Mouse (Mus musculus) neural tube, embryonic 11.5 days (tissue): ENCODE measurements around the gene Clic4. TPM values are rescaled to one million over a fixed set of nuclear protein-coding genes. Genes with fewer than 3 reads are reported as not detected.

Experiments used
- ATAC-seq: fragments of 200-750 bp; cut with Nextera tagmentation; 2 replicates; pipeline ENCODE4 v1.8.0; 2017; ENCODE audit warnings: moderate number of reproducible peaks, mild to moderate bottlenecking, moderate TSS enrichment, moderate library complexity; ENCODE audit not compliant: insufficient read depth, low FRiP score, low TSS enrichment
- DNase-seq: peaks from one replicate; pipeline ENCODE4 v3.0.0-alpha.2; 2015; ENCODE audit warnings: low spot score
- H3K27ac ChIP-seq: fragments of 300-500 bp; sonication (generic); 2 replicates; pipeline ENCODE4 v1.5.1; 2014; ENCODE audit warnings: low read depth, mild to moderate bottlenecking, low read length
- H3K27me3 ChIP-seq: fragments of 300-500 bp; sonication (generic); 2 replicates; pipeline ENCODE4 v1.6.1; 2014; ENCODE audit warnings: mild to moderate bottlenecking, low read length, mixed read lengths; ENCODE audit not compliant: control insufficient read depth, insufficient read depth
- H3K36me3 ChIP-seq: fragments of 300-500 bp; sonication (generic); 2 replicates; pipeline ENCODE4 v1.6.1; 2014; ENCODE audit warnings: mild to moderate bottlenecking, low read length, moderate library complexity, mixed read lengths; ENCODE audit not compliant: control insufficient read depth, insufficient read depth
- H3K4me1 ChIP-seq: fragments of 300-500 bp; sonication (generic); 2 replicates; pipeline ENCODE4 v1.6.1; 2014; ENCODE audit warnings: low read length, mixed read lengths; ENCODE audit not compliant: control insufficient read depth, insufficient read depth
- H3K4me2 ChIP-seq: fragments of 300-500 bp; sonication (generic); 2 replicates; pipeline ENCODE4 v1.6.1; 2014; ENCODE audit warnings: low read depth, mild to moderate bottlenecking, moderate library complexity
- H3K4me3 ChIP-seq: fragments of 300-500 bp; sonication (generic); 2 replicates; pipeline ENCODE4 v1.5.1; 2014; ENCODE audit warnings: low read depth, low read length
- H3K9ac ChIP-seq: fragments of 300-500 bp; sonication (generic); 2 replicates; pipeline ENCODE4 v1.6.1; 2014; ENCODE audit warnings: mild to moderate bottlenecking, low read length
- H3K9me3 ChIP-seq: fragments of 300-500 bp; sonication (generic); 2 replicates; pipeline ENCODE4 v1.6.1; 2016; ENCODE audit warnings: low read length; ENCODE audit not compliant: control insufficient read depth
- WGBS: fragments of 180-500 bp; shearing (Covaris S2); extraction: QIAGEN DNeasy Blood & Tissue Kit; methylation state at CpG from one replicate; pipeline ENCODE4 v1.1.7; 2014; 5-methylcytosine and 5-hydroxymethylcytosine counted together
- polyA plus RNA-seq: library from polyadenylated mRNA; unstranded; fragments of >200 nt; fragmentation: Nextera tagmentation; extraction: Ambion mirVana; gene quantifications from 2 replicates; pipeline ENCODE4 v1.2.1, GENCODE M21; 2014

Clic4 gene
- polyA plus RNA-seq, 1 experiment from 2014 or later: 157 TPM

DNA sequence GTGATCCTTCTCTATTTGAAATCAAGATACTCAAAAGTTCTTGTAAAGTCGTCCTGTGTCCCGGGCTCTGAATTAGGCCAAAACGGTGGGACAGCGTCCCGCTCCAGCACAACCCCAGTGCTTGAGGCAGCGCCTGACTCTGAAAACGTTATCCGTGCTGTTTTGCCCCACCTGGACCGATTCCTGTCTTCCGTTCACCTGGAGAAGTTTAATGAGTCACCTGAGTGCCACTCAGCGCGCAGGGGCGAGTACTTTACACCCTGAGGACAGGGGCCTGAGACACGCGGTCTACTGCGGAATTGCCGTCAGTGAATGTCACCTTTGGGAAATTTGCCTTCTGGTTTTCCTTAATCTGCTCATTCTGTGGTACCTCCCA is 681 bp upstream of the Clic4 start:
- ATAC-seq (no peak), DNase-seq (no peak)
- Histone ChIP-seq H3K4me2 (peak overlapping the region; percentile 81), H3K36me3 (no peaks in the 10 kb centered on the region), H3K27me3 (peaks cover 6% of the 10 kb centered on the region; the same call in 1 of the 2 replicates), H3K9me3 (no peaks in the 10 kb centered on the region), H3K4me3 (peak overlapping the region; percentile 91), H3K27ac (no peak overlapping the region), H3K9ac (no peak overlapping the region), H3K4me1 (peaks cover 25% of the 10 kb centered on the region)
- WGBS: 2% methylated on average over 17 of the region's 17 CpGs

GRCm38 (mm10) chr4:135271881-135272616 is 565 bp downstream of the Clic4 start:
- ATAC-seq: peak; percentile 68
- Histone ChIP-seq H3K27ac (peak overlapping the region; percentile 97), H3K9ac (peak overlapping the region; percentile 96), H3K9me3 (no peaks in the 10 kb centered on the region), H3K4me3 (peak overlapping the region; percentile 91), H3K36me3 (no peaks in the 10 kb centered on the region), H3K27me3 (peaks cover 6% of the 10 kb centered on the region; the same call in 1 of the 2 replicates), H3K4me1 (peaks cover 37% of the 10 kb centered on the region), H3K4me2 (peak overlapping the region; percentile 81)
- WGBS: under 1% methylated on average over 61 of the region's 67 CpGs
- peak; percentile 72 for DNase-seq

DNA sequence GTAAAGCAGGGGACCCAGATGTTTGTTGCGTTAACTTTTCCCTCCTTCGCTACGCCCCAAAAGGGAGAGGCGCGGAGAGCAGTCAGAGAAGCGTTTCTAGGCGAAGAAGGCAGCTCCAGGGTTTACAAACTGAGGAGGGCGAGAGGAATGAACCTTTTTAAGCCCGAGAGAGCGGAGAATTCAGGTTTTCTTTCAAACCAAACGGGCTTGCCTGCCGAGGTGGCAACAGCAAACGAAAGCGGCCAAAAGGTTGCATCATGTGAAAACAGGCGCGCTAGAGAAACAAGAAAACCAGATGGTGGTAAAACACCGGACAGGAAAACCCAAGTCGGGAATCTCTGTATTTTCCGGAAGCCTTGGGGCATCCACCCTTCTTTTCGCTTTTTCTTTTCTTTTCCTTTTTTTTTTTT is 1.2 kb downstream of the Clic4 start:
- peak overlapping the region; percentile 81 for H3K4me2 ChIP-seq
- H3K4me3 ChIP-seq: peak overlapping the region; percentile 91
- ATAC-seq (no peak), DNase-seq (peak; percentile 20)
- H3K27me3 ChIP-seq: peaks cover 6% of the 10 kb centered on the region; the same call in 1 of the 2 replicates
- H3K9me3 ChIP-seq: no peaks in the 10 kb centered on the region
- no peak overlapping the region for H3K27ac ChIP-seq
- peak overlapping the region; percentile 96 for H3K9ac ChIP-seq
- no peaks in the 10 kb centered on the region for H3K36me3 ChIP-seq
- WGBS: 1% methylated on average over 20 of the region's 20 CpGs
- peaks cover 38% of the 10 kb centered on the region for H3K4me1 ChIP-seq

DNA sequence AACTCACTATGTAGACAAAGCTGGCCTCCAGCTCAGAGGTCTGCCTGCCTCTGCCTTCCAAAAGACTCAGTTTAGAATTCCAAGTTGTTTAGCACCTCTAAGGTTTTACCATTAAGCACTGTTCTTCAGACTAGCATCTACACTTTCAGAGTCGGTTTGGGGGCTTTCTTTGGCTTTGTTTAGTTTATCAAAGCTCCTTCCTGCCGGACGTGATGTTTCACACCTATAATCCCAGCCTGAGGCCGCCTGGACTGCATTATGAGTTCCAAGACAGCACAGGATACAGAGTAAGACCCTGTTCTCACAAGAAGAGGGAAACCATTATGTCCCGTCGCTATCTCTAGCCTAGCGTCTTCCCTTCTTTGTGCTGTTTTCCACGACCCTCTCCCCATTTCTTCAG is 2.1 kb downstream of the Clic4 start:
- Histone ChIP-seq H3K4me2 (peak overlapping the region; percentile 81), H3K27me3 (peaks cover 5% of the 10 kb centered on the region; the same call in 1 of the 2 replicates), H3K4me3 (peak overlapping the region; percentile 91), H3K36me3 (no peaks in the 10 kb centered on the region), H3K4me1 (peaks cover 38% of the 10 kb centered on the region), H3K27ac (no peak overlapping the region), H3K9me3 (no peaks in the 10 kb centered on the region), H3K9ac (0 out of 2 replicates have a peak overlapping the region, but pooled peaks have one; percentile 26)
- DNase-seq (no peak), ATAC-seq (no peak)
- 66% methylated on average over 8 of the region's 8 CpGs for WGBS

DNA sequence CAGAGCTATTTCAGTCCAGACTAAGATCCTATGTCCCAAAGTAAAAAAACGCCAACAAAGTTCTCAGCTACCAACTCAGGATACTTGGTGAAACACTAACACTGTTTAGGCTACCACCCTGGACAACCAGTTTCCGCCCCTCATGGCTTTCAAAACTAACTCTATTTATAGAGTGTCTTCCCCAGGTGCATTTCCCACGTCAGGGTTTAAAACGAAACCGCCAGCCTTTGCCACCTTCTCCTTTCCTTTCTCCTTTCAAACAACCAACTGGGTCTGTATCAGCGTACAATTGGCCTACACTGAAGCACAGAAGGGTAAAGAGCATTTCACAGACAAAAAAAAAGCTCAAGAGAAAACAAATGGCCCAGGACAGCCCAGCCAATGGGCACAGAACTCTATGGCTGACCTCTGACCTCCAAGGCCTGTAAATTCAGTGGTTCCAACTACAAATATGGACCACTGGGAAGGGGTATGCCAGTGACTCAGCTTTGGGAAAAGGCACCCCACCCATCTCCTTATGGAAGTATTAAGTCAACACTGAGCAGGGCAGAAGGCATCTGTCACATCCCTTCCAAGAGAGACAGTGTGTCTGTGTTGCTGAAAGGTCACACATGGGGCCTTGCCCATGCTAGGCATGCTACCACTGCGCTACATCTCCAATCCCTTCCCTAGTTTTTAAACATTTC is 2.8 kb downstream of the Clic4 start:
- peaks cover 4% of the 10 kb centered on the region; the same call in 1 of the 2 replicates for H3K27me3 ChIP-seq
- peak overlapping the region; percentile 91; the same call in 1 of the 2 replicates for H3K4me3 ChIP-seq
- H3K36me3 ChIP-seq: no peaks in the 10 kb centered on the region
- whole genome bisulfite sequencing: 56% methylated on average over 7 of the region's 7 CpGs
- peak overlapping the region; percentile 81 for H3K4me2 ChIP-seq
- H3K4me1 ChIP-seq: peaks cover 38% of the 10 kb centered on the region
- no peak for DNase-seq
- H3K27ac ChIP-seq: no peak overlapping the region
- no peak overlapping the region for H3K9ac ChIP-seq
- no peak for ATAC-seq
- no peaks in the 10 kb centered on the region for H3K9me3 ChIP-seq

GRCm38 (mm10) chr4:135267521-135267920 is 5.1 kb downstream of the Clic4 start:
- H3K9ac ChIP-seq: no peak overlapping the region

DNA sequence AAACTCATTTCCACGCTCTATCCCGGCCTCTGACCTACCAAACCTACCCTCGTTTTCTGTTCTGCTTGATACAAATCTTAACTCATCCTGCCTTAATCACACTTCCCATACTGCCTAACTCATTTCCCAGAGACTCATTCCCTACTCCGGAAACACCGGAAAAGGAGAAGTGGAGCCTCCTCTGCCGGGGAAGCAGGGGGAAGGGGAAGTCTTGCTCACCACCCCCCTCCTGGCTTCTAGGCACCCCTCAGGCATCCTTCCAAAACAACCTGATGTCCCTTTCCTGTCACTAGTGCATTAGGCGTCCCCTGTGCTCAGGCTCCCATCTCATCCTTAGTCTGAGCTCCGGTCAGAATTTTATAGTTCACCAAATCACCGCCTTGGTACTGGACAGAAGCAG is 5.6 kb downstream of the Clic4 start:
- DNase-seq: no peak
- H3K9ac ChIP-seq: no peak overlapping the region
- no peak overlapping the region for H3K4me3 ChIP-seq
- H3K27me3 ChIP-seq: no peaks in the 10 kb centered on the region
- no peak overlapping the region for H3K4me2 ChIP-seq
- no peaks in the 10 kb centered on the region for H3K36me3 ChIP-seq
- no peak for ATAC-seq
- 77% methylated on average over 9 of the region's 9 CpGs for WGBS
- H3K9me3 ChIP-seq: no peaks in the 10 kb centered on the region
- H3K4me1 ChIP-seq: peaks cover 35% of the 10 kb centered on the region
- H3K27ac ChIP-seq: peak overlapping the region; percentile 29; the same call in 1 of the 2 replicates

More at GRCm38 (mm10) chr4:135267521-135267920, 5.1 kb downstream of the Clic4 start:
- no peak overlapping the region for H3K4me3 ChIP-seq
- no peak overlapping the region for H3K4me2 ChIP-seq
- 59% methylated on average over 8 of the region's 8 CpGs for WGBS
- H3K9me3 ChIP-seq: no peaks in the 10 kb centered on the region
- H3K4me1 ChIP-seq: peaks cover 35% of the 10 kb centered on the region
- ATAC-seq (no peak), DNase-seq (no peak)
- H3K36me3 ChIP-seq: no peaks in the 10 kb centered on the region
- H3K27me3 ChIP-seq: no peaks in the 10 kb centered on the region
- H3K27ac ChIP-seq: peak overlapping the region; percentile 29; the same call in 1 of the 2 replicates

GRCm38 (mm10) chr4:135260434-135260833 is 12.2 kb downstream of the Clic4 start:
- no peak for ATAC-seq
- Histone ChIP-seq H3K4me2 (no peak overlapping the region), H3K9me3 (no peaks in the 10 kb centered on the region), H3K9ac (no peak overlapping the region), H3K27me3 (no peaks in the 10 kb centered on the region), H3K36me3 (no peaks in the 10 kb centered on the region; the same call in 1 of the 2 replicates), H3K4me1 (no peaks in the 10 kb centered on the region), H3K27ac (no peak overlapping the region), H3K4me3 (no peak overlapping the region)
- 84% methylated on average over 4 of the region's 4 CpGs for WGBS
- DNase-seq: no peak
